ENCODE assay signal across 21 mouse cellular contexts in the genomic region with DNA sequence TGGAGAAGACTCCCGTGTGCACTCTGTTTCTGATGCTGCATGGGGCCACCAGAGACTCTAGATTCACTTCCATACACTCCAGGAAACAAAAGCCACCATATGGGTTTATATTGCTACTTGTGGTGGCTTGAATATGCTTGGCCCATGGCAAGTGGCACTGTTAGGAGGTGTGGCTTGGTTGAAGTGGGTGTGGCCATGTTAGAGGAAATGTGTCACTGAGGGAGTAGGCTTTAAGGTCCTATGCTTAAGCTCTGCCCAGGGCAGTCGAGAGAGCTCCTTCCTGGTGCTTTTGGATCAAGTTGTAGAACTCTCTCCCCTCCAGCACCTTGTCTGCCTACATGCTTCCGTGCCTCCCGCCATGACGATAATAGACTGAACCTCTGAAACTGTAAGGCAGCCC.
"Had no signal": no experiment of that assay in that cellular context is flagged by ENCODE, and none has a peak within 500 bp of the region (broad histone marks: within the 10 kb centered on the region; RNA-seq: fewer than 3 reads in every experiment).

No protein-coding gene starts in this region.

- H3K4me3 ChIP-seq: midbrain, embryonic 10.5 days; midbrain, embryonic 12.5 days; myocyte; neural tube, embryonic 13.5 days; neural tube, embryonic 15.5 days had no signal

- H3K9ac ChIP-seq: liver, embryonic 14.5 days; lung, embryonic 14.5 days; midbrain, embryonic 12.5 days; neural tube, embryonic 13.5 days; neural tube, embryonic 15.5 days had no signal

- H3K27me3 ChIP-seq: midbrain, embryonic 12.5 days; neural tube, embryonic 13.5 days; neural tube, embryonic 15.5 days had no signal

- ATAC-seq: midbrain, embryonic 16.5 days had no signal

- DNase-seq: lung, adult 18-20 months; lung, embryonic 14.5 days; lung, postnatal 14 days; lung, postnatal 36 days; midbrain, embryonic 14.5 days; retina, postnatal 1 day; right cerebral cortex, adult 18-20 months; right cerebral cortex, postnatal 25 days; right cerebral cortex, postnatal 4 days; spleen, adult 18-20 months; thymus, adult 18-20 months; thymus, postnatal 25 days; thymus, postnatal 4 days had no signal

- H3K4me1 ChIP-seq: neural tube, embryonic 13.5 days; neural tube, embryonic 15.5 days had no signal

- H3K4me2 ChIP-seq: lung, embryonic 14.5 days; midbrain, embryonic 12.5 days; neural tube, embryonic 13.5 days; neural tube, embryonic 15.5 days had no signal

- H3K27ac ChIP-seq: liver, embryonic 14.5 days; macrophage; midbrain, embryonic 10.5 days; midbrain, embryonic 12.5 days; neural tube, embryonic 13.5 days; neural tube, embryonic 15.5 days had no signal

- H3K9me3 ChIP-seq: midbrain, embryonic 10.5 days; midbrain, embryonic 12.5 days; neural tube, embryonic 13.5 days; neural tube, embryonic 15.5 days had no signal

- H3K36me3 ChIP-seq: midbrain, embryonic 10.5 days; midbrain, embryonic 12.5 days; neural tube, embryonic 13.5 days; neural tube, embryonic 15.5 days had no signal
